ENCODE assay signal across 11 mouse cellular contexts in the genomic region with DNA sequence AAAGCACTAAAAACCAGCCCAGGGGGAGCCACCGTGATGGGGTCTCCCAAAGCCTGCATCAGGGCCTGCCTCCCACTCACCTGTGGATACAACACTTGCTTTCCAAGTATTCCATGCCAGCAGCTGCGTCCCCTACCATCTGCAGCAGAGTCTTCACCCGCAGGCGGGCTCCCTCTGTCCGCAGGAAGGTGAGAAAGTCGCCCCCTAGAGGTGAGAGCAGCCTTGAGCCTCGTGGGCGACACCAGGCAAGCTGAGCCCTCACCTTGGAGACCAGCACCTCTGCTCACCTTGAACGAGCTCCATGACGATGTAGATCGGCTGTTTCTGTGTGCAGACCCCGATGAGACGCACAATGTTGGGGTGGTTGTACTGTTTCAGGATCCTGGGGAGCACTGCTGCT. TPM values are rescaled to one million over a fixed set of nuclear protein-coding genes. Genes with fewer than 3 reads are reported as not detected.
DNase-seq lines count a peak whose midpoint lies in the region; ATAC-seq and TF ChIP-seq lines count a peak whose summit lies in the region.
"Had no signal": no experiment of that assay in that cellular context is flagged by ENCODE, and none has a peak within 500 bp of the region (broad histone marks: within the 10 kb centered on the region; RNA-seq: fewer than 3 reads in every experiment).

No protein-coding gene starts in this region.

- ATAC-seq in intestine, postnatal 0 days: no peak
- no peak for ATAC-seq in intestine, embryonic 15.5 days
- no peak for ATAC-seq in G1E (ENCODE audit: extremely low read depth, insufficient number of reproducible peaks, low FRiP score, poor library complexity, severe bottlenecking)
- no peak for ATAC-seq in embryonic facial prominence, embryonic 11.5 days (replicated peaks; ENCODE audit: insufficient number of reproducible peaks, low FRiP score, low TSS enrichment, low read depth)

- H3K36me3 ChIP-seq in intestine, postnatal 0 days (ENCODE audit: control insufficient read depth, insufficient read depth): peaks cover 24% of the 10 kb centered on the region
- no peaks in the 10 kb centered on the region for H3K36me3 ChIP-seq in intestine, embryonic 15.5 days
- H3K36me3 ChIP-seq in G1E (replicated peaks): peaks cover 3% of the 10 kb centered on the region
- H3K36me3 ChIP-seq in embryonic facial prominence, embryonic 11.5 days (replicated peaks; ENCODE audit: control insufficient read depth, insufficient read depth, low read depth, low read length): no peaks in the 10 kb centered on the region; the same call in 1 of the 2 replicates
- H3K36me3 ChIP-seq: neural tube, embryonic 13.5 days had no signal

- no peak overlapping the region for H3K27ac ChIP-seq in intestine, postnatal 0 days (ENCODE audit: low read depth, low read length)
- H3K27ac ChIP-seq in intestine, embryonic 15.5 days: no peak overlapping the region
- H3K27ac ChIP-seq in embryonic facial prominence, embryonic 11.5 days (replicated peaks; ENCODE audit: low read depth, low read length): no peak overlapping the region
- H3K27ac ChIP-seq: embryonic facial prominence, embryonic 12.5 days; limb, embryonic 12.5 days; neural tube, embryonic 13.5 days had no signal

- no peak overlapping the region for H3K9ac ChIP-seq in intestine, postnatal 0 days (ENCODE audit: low read depth, low read length)
- H3K9ac ChIP-seq in intestine, embryonic 15.5 days: no peak overlapping the region
- no peak overlapping the region for H3K9ac ChIP-seq in embryonic facial prominence, embryonic 11.5 days (replicated peaks; ENCODE audit: low read length)
- H3K9ac ChIP-seq: embryonic facial prominence, embryonic 12.5 days; limb, embryonic 12.5 days; neural tube, embryonic 13.5 days had no signal

- DNase-seq in G1E (ENCODE audit: low spot score): no peak
- DNase-seq in embryonic facial prominence, embryonic 11.5 days (ENCODE audit: low spot score): peak; percentile 50
- DNase-seq in retina, postnatal 1 day: peak; percentile 65
- DNase-seq in gastrocnemius, postnatal 25 days: no peak
- no peak for DNase-seq in frontal cortex, postnatal 36 days (ENCODE audit: low spot score in 2 of 2)
- DNase-seq in left cerebral cortex, postnatal 25 days (ENCODE audit: low spot score in 2 of 2): no peak

- no peaks in the 10 kb centered on the region for H3K27me3 ChIP-seq in intestine, postnatal 0 days (replicated peaks; ENCODE audit: control insufficient read depth, insufficient read depth, low read length)
- no peaks in the 10 kb centered on the region for H3K27me3 ChIP-seq in intestine, embryonic 15.5 days (replicated peaks)
- H3K27me3 ChIP-seq in G1E (ENCODE audit: insufficient read depth, low read length): peaks cover 41% of the 10 kb centered on the region
- H3K27me3 ChIP-seq in embryonic facial prominence, embryonic 11.5 days (ENCODE audit: control insufficient read depth, insufficient read depth, low read length): no peaks in the 10 kb centered on the region
- H3K27me3 ChIP-seq: embryonic facial prominence, embryonic 12.5 days had no signal

- TF ChIP-seq CTCF in intestine, postnatal 0 days (IDR thresholded peaks at IDR 0.05; ENCODE audit: low read depth): peak; percentile 72
- peak; percentile 28; the same call in 1 of the 2 replicates for TF ChIP-seq CTCF in G1E (IDR thresholded peaks at IDR 0.05; ENCODE audit: low read depth, low read length)

- intact Hi-C loops in left cerebral cortex, postnatal 25 days (cut with DNase I): no loop called here

- 57% methylated on average over 13 of the region's 13 CpGs for WGBS in intestine, postnatal 0 days
- 64% methylated on average over 13 of the region's 13 CpGs for WGBS in intestine, embryonic 15.5 days
- WGBS in embryonic facial prominence, embryonic 11.5 days: 60% methylated on average over 13 of the region's 13 CpGs

- no peak overlapping the region for H3K4me2 ChIP-seq in intestine, postnatal 0 days (replicated peaks; ENCODE audit: low read depth)
- no peak overlapping the region for H3K4me2 ChIP-seq in intestine, embryonic 15.5 days (replicated peaks)
- no peak overlapping the region for H3K4me2 ChIP-seq in embryonic facial prominence, embryonic 11.5 days (ENCODE audit: low read depth, low read length)
- H3K4me2 ChIP-seq: embryonic facial prominence, embryonic 12.5 days; limb, embryonic 12.5 days; neural tube, embryonic 13.5 days had no signal

- no peaks in the 10 kb centered on the region for H3K4me1 ChIP-seq in intestine, postnatal 0 days (replicated peaks; ENCODE audit: control insufficient read depth, insufficient read depth, low read length)
- H3K4me1 ChIP-seq in intestine, embryonic 15.5 days (replicated peaks): no peaks in the 10 kb centered on the region
- H3K4me1 ChIP-seq in G1E (ENCODE audit: insufficient read depth, low read depth, low read length): peaks cover 54% of the 10 kb centered on the region
- H3K4me1 ChIP-seq in embryonic facial prominence, embryonic 11.5 days (ENCODE audit: control insufficient read depth, insufficient read depth, low read length): no peaks in the 10 kb centered on the region
- H3K4me1 ChIP-seq: embryonic facial prominence, embryonic 12.5 days; limb, embryonic 12.5 days; neural tube, embryonic 13.5 days had no signal

- no peaks in the 10 kb centered on the region for H3K9me3 ChIP-seq in intestine, postnatal 0 days (ENCODE audit: control insufficient read depth)
- H3K9me3 ChIP-seq in intestine, embryonic 15.5 days: no peaks in the 10 kb centered on the region
- H3K9me3 ChIP-seq in G1E (replicated peaks): no peaks in the 10 kb centered on the region
- no peaks in the 10 kb centered on the region for H3K9me3 ChIP-seq in embryonic facial prominence, embryonic 11.5 days (replicated peaks; ENCODE audit: control insufficient read depth, low read length)
- H3K9me3 ChIP-seq: embryonic facial prominence, embryonic 12.5 days; limb, embryonic 12.5 days; neural tube, embryonic 13.5 days had no signal

- H3K4me3 ChIP-seq in intestine, postnatal 0 days (ENCODE audit: low read depth, low read length): no peak overlapping the region
- H3K4me3 ChIP-seq in intestine, embryonic 15.5 days (replicated peaks): no peak overlapping the region
- no peak overlapping the region for H3K4me3 ChIP-seq in G1E (ENCODE audit: low read depth, low read length)
- no peak overlapping the region for H3K4me3 ChIP-seq in embryonic facial prominence, embryonic 11.5 days (ENCODE audit: low read depth, low read length)
- H3K4me3 ChIP-seq: embryonic facial prominence, embryonic 12.5 days; limb, embryonic 12.5 days; neural tube, embryonic 13.5 days had no signal

RNA-seq across cellular contexts. Expression of gene Fes, which starts 8.2 kb away (rescaled TPM):
- 6.2 and 6.7 TPM in 2 replicates for polyA plus RNA-seq in intestine, postnatal 0 days (2015; fragmentation: Nextera tagmentation; extraction: Ambion mirVana)
- polyA plus RNA-seq in intestine, embryonic 15.5 days (2015; fragmentation: Nextera tagmentation; extraction: Ambion mirVana): 11.2 and 11.5 TPM in 2 replicates
- total RNA-seq in G1E (2014; fragmentation: Nextera tagmentation) (1.5 and 2.7 TPM in 2 replicates), G1E (2017) (5.4 TPM in 2 replicates)
- polyA plus RNA-seq in G1E (2012): 3.4 and 4.9 TPM in 2 replicates
- polyA plus RNA-seq in embryonic facial prominence, embryonic 11.5 days (2014; fragmentation: Nextera tagmentation; extraction: Ambion mirVana): 6.6 and 8.3 TPM in 2 replicates
- total RNA-seq in gastrocnemius, postnatal 25 days (2021): 1 to 10 TPM; 3.3 to 3.4 TPM
- 1 to 10 TPM; 3.9 to 6.3 TPM for total RNA-seq in left cerebral cortex, postnatal 25 days (2021)

RNA-seq across cellular contexts. Expression of gene Man2a2, which starts 8.4 kb away (rescaled TPM):
- 4.8 and 5.3 TPM in 2 replicates for polyA plus RNA-seq in intestine, postnatal 0 days (2015; fragmentation: Nextera tagmentation; extraction: Ambion mirVana)
- 13.1 and 14.7 TPM in 2 replicates for polyA plus RNA-seq in intestine, embryonic 15.5 days (2015; fragmentation: Nextera tagmentation; extraction: Ambion mirVana)
- total RNA-seq in G1E (2014; fragmentation: Nextera tagmentation) (58.7 and 63.1 TPM in 2 replicates), G1E (2017) (49.3 and 57.3 TPM in 2 replicates)
- 31.7 and 37.0 TPM in 2 replicates for polyA plus RNA-seq in G1E (2012)
- 6.6 and 9.3 TPM in 2 replicates for polyA plus RNA-seq in embryonic facial prominence, embryonic 11.5 days (2014; fragmentation: Nextera tagmentation; extraction: Ambion mirVana)
- 100 to 1,000 TPM; 138 to 146 TPM for total RNA-seq in gastrocnemius, postnatal 25 days (2021)
- total RNA-seq in left cerebral cortex, postnatal 25 days (2021): 100 to 1,000 TPM; 128 to 147 TPM

RNA-seq across cellular contexts. Expression of gene Furin, which starts 25.7 kb away (rescaled TPM):
- 25.5 and 26.4 TPM in 2 replicates for polyA plus RNA-seq in intestine, postnatal 0 days (2015; fragmentation: Nextera tagmentation; extraction: Ambion mirVana)
- 9.3 and 10.7 TPM in 2 replicates for polyA plus RNA-seq in intestine, embryonic 15.5 days (2015; fragmentation: Nextera tagmentation; extraction: Ambion mirVana)
- total RNA-seq in G1E (2014; fragmentation: Nextera tagmentation) (25.1 and 26.0 TPM in 2 replicates), G1E (2017) (16.2 and 21.3 TPM in 2 replicates)
- polyA plus RNA-seq in G1E (2012): 30.4 and 33.0 TPM in 2 replicates
- polyA plus RNA-seq in embryonic facial prominence, embryonic 11.5 days (2014; fragmentation: Nextera tagmentation; extraction: Ambion mirVana): 5.2 and 6.0 TPM in 2 replicates
- 10 to 100 TPM; 38.5 to 44.8 TPM for total RNA-seq in gastrocnemius, postnatal 25 days (2021)
- 10 to 100 TPM; 31.4 to 38.7 TPM for total RNA-seq in left cerebral cortex, postnatal 25 days (2021)

RNA-seq across cellular contexts. Expression of gene Hddc3, which starts 36.6 kb away (rescaled TPM):
- 8.3 and 8.8 TPM in 2 replicates for polyA plus RNA-seq in intestine, postnatal 0 days (2015; fragmentation: Nextera tagmentation; extraction: Ambion mirVana)
- polyA plus RNA-seq in intestine, embryonic 15.5 days (2015; fragmentation: Nextera tagmentation; extraction: Ambion mirVana): 14.7 and 15.4 TPM in 2 replicates
- total RNA-seq in G1E (2014; fragmentation: Nextera tagmentation) (64.8 and 66.3 TPM in 2 replicates), G1E (2017) (114 and 124 TPM in 2 replicates)
- polyA plus RNA-seq in G1E (2012): 48.9 and 55.0 TPM in 2 replicates
- polyA plus RNA-seq in embryonic facial prominence, embryonic 11.5 days (2014; fragmentation: Nextera tagmentation; extraction: Ambion mirVana): 25.7 and 28.4 TPM in 2 replicates
- 10 to 100 TPM; 21.6 to 22.8 TPM for total RNA-seq in gastrocnemius, postnatal 25 days (2021)
- 10 to 100 TPM; 47.1 to 50.5 TPM for total RNA-seq in left cerebral cortex, postnatal 25 days (2021)

RNA-seq across cellular contexts. Expression of gene Unc45a, which starts 38.7 kb away (rescaled TPM):
- 19.7 and 20.0 TPM in 2 replicates for polyA plus RNA-seq in intestine, postnatal 0 days (2015; fragmentation: Nextera tagmentation; extraction: Ambion mirVana)
- 37.0 and 37.6 TPM in 2 replicates for polyA plus RNA-seq in intestine, embryonic 15.5 days (2015; fragmentation: Nextera tagmentation; extraction: Ambion mirVana)
- total RNA-seq in G1E (2014; fragmentation: Nextera tagmentation): 14.9 and 19.9 TPM in 2 replicates
- 24.1 and 27.1 TPM in 2 replicates for total RNA-seq in G1E (2017)
- 37.4 and 39.0 TPM in 2 replicates for polyA plus RNA-seq in G1E (2012)
- polyA plus RNA-seq in embryonic facial prominence, embryonic 11.5 days (2014; fragmentation: Nextera tagmentation; extraction: Ambion mirVana): 26.5 and 31.1 TPM in 2 replicates
- 10 to 100 TPM; 11.6 to 12.6 TPM for total RNA-seq in gastrocnemius, postnatal 25 days (2021)
- total RNA-seq in left cerebral cortex, postnatal 25 days (2021): 10 to 100 TPM; 38.4 to 45.3 TPM

Comparison
In these comparisons a context has a peak if more than half of its experiments do, and no peak if none do; other contexts are left out.
1. DNase-seq: peak in embryonic facial prominence, embryonic 11.5 days (single experiment) and retina, postnatal 1 day (single experiment); none in G1E (single experiment), gastrocnemius, postnatal 25 days (single experiment), frontal cortex, postnatal 36 days (0 of 2) and left cerebral cortex, postnatal 25 days (0 of 2).